Mouse (Mus musculus) heart, postnatal 0 days (tissue): ENCODE measurements at regions not wholly inside any gene's neighbourhood (a gene's known extent, or its start where the extent isn't known, plus 50 kb on each side); places are given as distances from the start of the nearest gene placed in this dataset.
"Not testable (repeated sequence)": the region's sequence is repeated elsewhere in the genome, so short reads cannot be mapped to it uniquely, and the experiment has no call there.

Experiments used
- ATAC-seq: fragments of 200-750 bp; cut with Nextera tagmentation; 2 replicates; pipeline ENCODE4 v1.8.0; 2017; ENCODE audit warnings: low read depth, moderate number of reproducible peaks, moderate library complexity; ENCODE audit not compliant: insufficient read depth
- DNase-seq: peaks from one replicate; pipeline ENCODE4 v3.0.0-alpha.2; 2016; ENCODE audit warnings: low spot score
- H3K27ac ChIP-seq: fragments of 300-500 bp; sonication (generic); 2 replicates; pipeline ENCODE4 v1.5.1; 2014; ENCODE audit warnings: low read depth, mild to moderate bottlenecking
- H3K27me3 ChIP-seq: fragments of 300-500 bp; sonication (generic); 2 replicates; pipeline ENCODE4 v1.6.1; 2014; ENCODE audit warnings: low read length, mixed read lengths; ENCODE audit not compliant: control insufficient read depth, insufficient read depth
- H3K36me3 ChIP-seq: fragments of 300-500 bp; sonication (generic); replicated peaks from 2 replicates; pipeline ENCODE4 v1.6.1; 2014; ENCODE audit warnings: low read length, mixed read lengths; ENCODE audit not compliant: control insufficient read depth, insufficient read depth
- H3K4me1 ChIP-seq: fragments of 300-500 bp; sonication (generic); 2 replicates; pipeline ENCODE4 v1.6.1; 2014; ENCODE audit warnings: antibody characterized with exemption; ENCODE audit not compliant: control insufficient read depth, insufficient read depth
- H3K4me2 ChIP-seq: fragments of 300-500 bp; sonication (generic); 2 replicates; pipeline ENCODE4 v1.6.1; 2014; ENCODE audit warnings: low read depth, mild to moderate bottlenecking, low read length, moderate library complexity
- H3K4me3 ChIP-seq: fragments of 300-500 bp; sonication (generic); 2 replicates; pipeline ENCODE4 v1.5.1; 2014; ENCODE audit warnings: low read depth, low read length
- H3K9ac ChIP-seq: fragments of 300-500 bp; sonication (generic); replicated peaks from 2 replicates; pipeline ENCODE4 v1.6.1; 2014; ENCODE audit warnings: low read depth, low read length, mixed read lengths
- H3K9me3 ChIP-seq: fragments of 300-500 bp; sonication (generic); replicated peaks from 2 replicates; pipeline ENCODE4 v1.6.1; 2016; ENCODE audit warnings: low read length; ENCODE audit not compliant: control insufficient read depth
- CTCF ChIP-seq: IDR thresholded peaks from 2 replicates; pipeline ENCODE4 v1.5.1; 2016; ENCODE audit warnings: antibody characterized with exemption, control low read depth, low read depth
- EP300 ChIP-seq: IDR thresholded peaks from 2 replicates; pipeline ENCODE4 v1.6.1; 2016; ENCODE audit warnings: antibody characterized with exemption, low read depth
- WGBS: fragments of 180-500 bp; shearing (Covaris S2); extraction: QIAGEN DNeasy Blood & Tissue Kit; methylation state at CpG from one replicate; pipeline ENCODE4 v1.1.7; 2014; 5-methylcytosine and 5-hydroxymethylcytosine counted together

DNA sequence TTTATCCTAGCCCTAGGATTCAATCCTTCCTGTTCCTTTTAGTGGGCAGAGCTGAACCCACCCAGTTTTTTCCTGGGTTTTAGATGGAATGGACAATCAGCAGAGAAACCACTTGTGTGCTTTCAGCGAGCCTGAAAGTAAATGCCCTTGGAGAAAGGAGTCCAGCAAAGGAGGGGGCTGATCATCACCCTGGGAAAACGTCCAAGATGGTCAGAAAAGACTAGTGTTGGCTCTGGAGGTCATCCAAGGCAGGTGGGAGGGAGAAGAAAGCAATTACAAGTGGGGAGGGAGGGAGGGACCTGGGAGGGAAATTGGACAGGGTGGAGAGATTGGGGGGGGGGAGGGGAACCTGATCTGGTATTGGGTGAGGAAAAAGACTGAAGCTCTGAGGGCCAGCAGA lies 55.6 kb upstream of the Zfp366 start:
- TF ChIP-seq CTCF, result no peak
- Histone ChIP-seq H3K36me3 (no peaks in the 10 kb centered on the region), H3K4me2 (no peak overlapping the region), H3K4me3 (no peak overlapping the region), H3K27me3 (no peaks in the 10 kb centered on the region), H3K27ac (0 out of 2 replicates have a peak overlapping the region, but pooled peaks have one; percentile 30), H3K9ac (no peak overlapping the region), H3K4me1 (peaks cover 32% of the 10 kb centered on the region), H3K9me3 (no peaks in the 10 kb centered on the region)
- no peak for ATAC-seq
- DNase-seq, result peak; percentile 37
- 9% methylated on average over 2 of the region's 2 CpGs for WGBS

DNA sequence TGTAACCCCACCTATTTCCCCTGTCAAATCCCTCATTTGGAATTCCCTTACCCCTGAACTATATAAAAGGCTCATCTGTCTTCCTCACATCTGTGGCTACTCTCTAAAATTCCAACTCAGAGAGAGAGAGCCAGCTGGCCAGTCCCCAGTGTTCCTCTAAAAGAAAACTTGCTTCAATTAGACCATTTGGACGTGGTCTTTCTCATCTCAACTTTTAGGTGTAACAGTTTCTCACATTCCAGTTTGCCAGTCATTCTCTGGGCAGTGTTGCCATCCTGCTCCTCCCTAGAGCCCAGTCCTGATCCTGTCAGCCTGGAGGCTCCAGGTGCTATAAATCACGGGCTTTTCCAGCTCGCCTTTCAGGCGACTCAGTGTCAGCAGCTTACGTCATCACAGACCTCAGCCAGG lies 56.3 kb upstream of the Zfp366 start:
- no peak overlapping the region for H3K27ac ChIP-seq
- TF ChIP-seq CTCF (no peak), EP300 (no peak)
- no peaks in the 10 kb centered on the region for H3K36me3 ChIP-seq
- no peak overlapping the region for H3K9ac ChIP-seq
- H3K4me2 ChIP-seq, result no peak overlapping the region
- 61% methylated on average over 5 of the region's 5 CpGs for WGBS
- no peaks in the 10 kb centered on the region for H3K9me3 ChIP-seq
- no peak for ATAC-seq
- no peaks in the 10 kb centered on the region for H3K27me3 ChIP-seq
- peaks cover 32% of the 10 kb centered on the region for H3K4me1 ChIP-seq
- H3K4me3 ChIP-seq, result no peak overlapping the region
- DNase-seq, result no peak

DNA sequence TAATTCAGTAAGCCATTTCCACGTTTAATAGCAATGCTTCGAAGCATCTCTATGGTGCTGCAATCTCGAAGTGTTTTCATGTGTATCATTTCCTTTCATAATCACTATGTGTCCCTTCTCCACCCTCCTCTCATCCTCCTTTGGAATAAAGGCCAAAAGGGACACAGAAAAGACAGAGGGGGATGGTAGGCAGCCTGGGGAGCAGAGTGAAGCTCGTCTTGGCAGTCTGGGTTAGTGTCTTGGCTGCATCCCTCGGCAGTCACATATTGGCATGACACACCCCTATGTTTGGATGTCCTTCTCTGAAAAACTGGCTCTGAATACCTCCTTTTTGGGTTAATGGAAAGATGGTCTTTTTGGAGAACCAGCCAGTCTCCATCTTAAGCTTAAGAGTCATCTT lies 56.9 kb upstream of the Zfp366 start:
- no peak for TF ChIP-seq CTCF
- no peak for TF ChIP-seq EP300
- Histone ChIP-seq H3K9ac (no peak overlapping the region), H3K4me3 (no peak overlapping the region), H3K9me3 (no peaks in the 10 kb centered on the region), H3K36me3 (no peaks in the 10 kb centered on the region), H3K27me3 (no peaks in the 10 kb centered on the region), H3K4me1 (peaks cover 32% of the 10 kb centered on the region), H3K4me2 (no peak overlapping the region), H3K27ac (no peak overlapping the region)
- DNase-seq (no peak), ATAC-seq (no peak)
- 71% methylated on average over 5 of the region's 5 CpGs for WGBS

DNA sequence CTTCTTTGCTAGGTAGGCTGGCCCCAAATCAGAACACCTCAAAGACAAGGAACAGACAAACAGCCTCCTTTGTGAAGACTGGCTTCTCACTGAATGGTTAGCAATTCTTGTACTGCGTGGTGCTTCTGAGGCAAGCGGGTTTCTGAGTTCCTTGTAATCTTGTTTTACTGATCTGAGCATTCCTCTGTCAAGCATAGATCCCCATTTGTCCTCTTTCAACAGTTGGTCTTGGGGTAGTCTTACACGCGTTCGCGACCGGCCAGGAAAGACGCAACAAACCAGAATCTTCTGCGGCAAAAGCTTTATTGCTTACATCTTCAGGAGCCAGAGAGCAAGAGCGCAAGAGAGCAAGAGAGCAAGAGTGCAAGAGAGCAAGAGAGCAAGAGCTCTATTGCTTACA lies 57.7 kb upstream of the Zfp366 start:
- WGBS, result 97% methylated on average over 10 of the region's 10 CpGs
- not testable (repeated sequence) for H3K9ac ChIP-seq, H3K4me3 ChIP-seq, DNase-seq, H3K27me3 ChIP-seq, H3K9me3 ChIP-seq, ATAC-seq, H3K36me3 ChIP-seq, H3K4me2 ChIP-seq
- Histone ChIP-seq H3K4me1 (peaks cover 32% of the 10 kb centered on the region), H3K27ac (peak overlapping the region; percentile 30; the same call in 1 of the 2 replicates)

DNA sequence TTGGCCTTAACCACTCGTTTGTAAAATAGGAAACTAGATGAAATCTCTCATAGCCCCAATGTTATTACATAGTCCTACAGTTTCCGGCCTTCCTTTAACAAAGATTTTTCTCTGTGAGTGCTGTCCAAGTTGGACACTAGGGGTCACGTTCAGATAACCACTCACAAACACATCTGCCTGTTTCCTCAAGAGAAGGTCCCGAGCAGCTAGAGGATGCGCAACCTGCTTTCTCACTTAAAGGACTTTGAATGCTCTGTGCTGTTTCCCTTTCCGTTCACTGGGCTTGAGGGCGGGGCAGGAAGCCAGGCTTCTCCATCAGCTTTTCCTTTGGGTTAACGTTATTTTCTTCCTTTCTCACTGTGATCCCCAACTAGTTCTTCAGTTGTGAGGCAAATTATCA lies 58.1 kb upstream of the Zfp366 start:
- Histone ChIP-seq H3K27me3 (no peaks in the 10 kb centered on the region), H3K4me2 (no peak overlapping the region), H3K9me3 (no peaks in the 10 kb centered on the region), H3K9ac (no peak overlapping the region), H3K36me3 (no peaks in the 10 kb centered on the region), H3K4me3 (no peak overlapping the region), H3K4me1 (peaks cover 32% of the 10 kb centered on the region), H3K27ac (peak overlapping the region; percentile 30; the same call in 1 of the 2 replicates)
- WGBS, result 59% methylated on average over 8 of the region's 8 CpGs
- TF ChIP-seq CTCF, result peak; percentile 29
- TF ChIP-seq EP300, result 0 out of 2 replicates have a peak, but pooled peaks have one; percentile 12
- peak; percentile 30 for DNase-seq
- no peak for ATAC-seq

DNA sequence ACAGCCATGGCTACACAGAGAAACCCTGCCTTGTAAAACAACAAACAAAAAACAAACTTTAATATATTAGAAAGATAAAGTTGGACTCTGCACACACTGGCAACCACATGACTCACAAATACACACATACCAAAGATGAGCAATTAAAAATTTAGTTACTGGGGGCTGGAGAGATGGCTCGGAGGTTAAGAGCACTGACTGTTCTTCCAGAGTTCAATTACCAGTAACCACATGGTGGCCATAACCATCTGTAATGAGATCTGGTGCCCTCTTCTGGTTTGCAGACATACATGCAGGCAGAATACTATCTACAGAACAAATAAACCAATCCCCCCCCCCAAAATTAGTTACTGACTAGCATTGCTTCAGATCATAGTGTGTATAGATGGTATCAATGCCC lies 58.7 kb upstream of the Zfp366 start:
- ATAC-seq, result no peak
- DNase-seq, result peak; percentile 40
- TF ChIP-seq CTCF (peak; percentile 54), EP300 (no peak)
- H3K36me3 ChIP-seq, result no peaks in the 10 kb centered on the region
- 71% methylated on average over 1 of the region's 1 CpGs for WGBS
- no peak overlapping the region for H3K4me2 ChIP-seq
- H3K4me1 ChIP-seq, result peaks cover 32% of the 10 kb centered on the region
- H3K4me3 ChIP-seq, result no peak overlapping the region
- H3K27me3 ChIP-seq, result no peaks in the 10 kb centered on the region
- H3K9ac ChIP-seq, result no peak overlapping the region
- H3K27ac ChIP-seq, result peak overlapping the region; percentile 82
- no peaks in the 10 kb centered on the region for H3K9me3 ChIP-seq
